Mouse (Mus musculus): ENCODE results near the gene Glyat. TPM values are rescaled to one million over a fixed set of nuclear protein-coding genes. Genes with fewer than 3 reads are reported as not detected.
"Not testable (repeated sequence)": the region's sequence is repeated elsewhere in the genome, so short reads cannot be mapped to it uniquely, and the experiment has no call there.

Gene Glyat
- polyA plus RNA-seq, 1 experiment from 2014 or later, result not detected

GRCm38 (mm10) chr19:12668601-12669000 is 35.5 kb downstream of the Glyat start:
- H3K9ac ChIP-seq (ENCODE audit: low read length); H3K4me1 ChIP-seq (ENCODE audit: control insufficient read depth, insufficient read depth, low read length); H3K4me2 ChIP-seq (ENCODE audit: low read depth); H3K9me3 ChIP-seq (ENCODE audit: control insufficient read depth, low read length); H3K27me3 ChIP-seq (ENCODE audit: control insufficient read depth, insufficient read depth, low read length); H3K4me3 ChIP-seq (ENCODE audit: low read depth, low read length); H3K27ac ChIP-seq (ENCODE audit: low read depth, low read length); H3K36me3 ChIP-seq (ENCODE audit: control insufficient read depth, insufficient read depth, low read length); ATAC-seq (ENCODE audit: insufficient read depth, low FRiP score, low TSS enrichment); DNase-seq (ENCODE audit: low spot score): not testable (repeated sequence)
- WGBS, result 93% methylated on average over 3 of the region's 3 CpGs

- no peak within 1 kb of the TSS for H3K4me2 ChIP-seq (ENCODE audit: low read depth)
- DNase-seq (ENCODE audit: low spot score) (no peak), ATAC-seq (ENCODE audit: insufficient read depth, low FRiP score, low TSS enrichment) (no peak)
- no peaks in the 10 kb centered on the region for H3K27me3 ChIP-seq (ENCODE audit: control insufficient read depth, insufficient read depth, low read length)
- H3K9me3 ChIP-seq (ENCODE audit: control insufficient read depth, low read length), result no peaks in the 10 kb centered on the region
- H3K27ac ChIP-seq (ENCODE audit: low read depth, low read length), result no peak within 1 kb of the TSS
- H3K36me3 ChIP-seq (ENCODE audit: control insufficient read depth, insufficient read depth, low read length), result no peaks in the 10 kb centered on the region
- H3K9ac ChIP-seq (ENCODE audit: low read length), result no peak within 1 kb of the TSS
- no peaks in the 10 kb centered on the region for H3K4me1 ChIP-seq (ENCODE audit: control insufficient read depth, insufficient read depth, low read length)
- no peak within 1 kb of the TSS for H3K4me3 ChIP-seq (ENCODE audit: low read depth, low read length)
Observed at GRCm38 (mm10) chr19:12670139-12670538, 37.0 kb downstream of the Glyat start, which contains the start of gene Olfr1442. Gene Olfr1442, plus strand, starts transcription at chr19:12670439.

- Histone ChIP-seq H3K4me1 (ENCODE audit: control insufficient read depth, insufficient read depth, low read length) (no peaks in the 10 kb centered on the region), H3K27me3 (ENCODE audit: control insufficient read depth, insufficient read depth, low read length) (no peaks in the 10 kb centered on the region), H3K9ac (ENCODE audit: low read length) (no peak overlapping the region), H3K9me3 (ENCODE audit: control insufficient read depth, low read length) (no peaks in the 10 kb centered on the region), H3K4me3 (ENCODE audit: low read depth, low read length) (no peak overlapping the region), H3K36me3 (ENCODE audit: control insufficient read depth, insufficient read depth, low read length) (no peaks in the 10 kb centered on the region), H3K4me2 (ENCODE audit: low read depth) (no peak overlapping the region), H3K27ac (ENCODE audit: low read depth, low read length) (no peak overlapping the region)
- ATAC-seq (ENCODE audit: insufficient read depth, low FRiP score, low TSS enrichment), result no peak
- 87% methylated on average over 4 of the region's 4 CpGs for WGBS
- DNase-seq (ENCODE audit: low spot score), result no peak
Observed at GRCm38 (mm10) chr19:12671051-12671450, 37.9 kb downstream of the Glyat start.

- Histone ChIP-seq H3K36me3 (ENCODE audit: control insufficient read depth, insufficient read depth, low read length) (no peaks in the 10 kb centered on the region), H3K4me1 (ENCODE audit: control insufficient read depth, insufficient read depth, low read length) (no peaks in the 10 kb centered on the region), H3K9ac (ENCODE audit: low read length) (no peak within 1 kb of the TSS), H3K27me3 (ENCODE audit: control insufficient read depth, insufficient read depth, low read length) (no peaks in the 10 kb centered on the region), H3K9me3 (ENCODE audit: control insufficient read depth, low read length) (no peaks in the 10 kb centered on the region), H3K4me2 (ENCODE audit: low read depth) (no peak within 1 kb of the TSS), H3K27ac (ENCODE audit: low read depth, low read length) (no peak within 1 kb of the TSS), H3K4me3 (ENCODE audit: low read depth, low read length) (no peak within 1 kb of the TSS)
- no peak for DNase-seq (ENCODE audit: low spot score)
- no peak for ATAC-seq (ENCODE audit: insufficient read depth, low FRiP score, low TSS enrichment)
- 71% methylated on average over 3 of the region's 3 CpGs for WGBS
Observed at GRCm38 (mm10) chr19:12677812-12678211, 44.7 kb downstream of the Glyat start, which contains the start of gene Olfr1443. Gene Olfr1443, plus strand, starts transcription at chr19:12678112.

DNA sequence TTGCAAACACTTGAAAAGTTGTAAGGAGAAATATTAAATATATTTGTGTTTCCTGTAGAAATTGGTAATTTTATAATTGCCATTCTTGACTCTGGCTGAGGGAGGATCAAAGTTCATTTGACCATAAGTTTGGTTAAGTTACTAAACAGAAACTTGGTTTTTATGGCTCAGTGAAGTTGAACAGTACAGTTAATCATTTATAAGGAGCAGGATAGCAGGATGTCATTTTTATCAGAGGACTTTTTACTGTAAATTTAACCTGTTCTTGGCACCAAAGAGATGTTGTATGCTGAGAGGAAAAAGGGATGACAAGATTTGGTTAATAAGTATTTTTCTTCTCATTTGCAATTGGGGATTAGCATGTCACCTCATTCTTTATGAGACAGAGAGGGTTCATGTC is 51.5 kb downstream of the Glyat start:
- ATAC-seq (ENCODE audit: insufficient read depth, low FRiP score, low TSS enrichment) (no peak), DNase-seq (ENCODE audit: low spot score) (no peak)
- no peak overlapping the region for H3K4me3 ChIP-seq (ENCODE audit: low read depth, low read length)
- no peaks in the 10 kb centered on the region for H3K4me1 ChIP-seq (ENCODE audit: control insufficient read depth, insufficient read depth, low read length)
- H3K27ac ChIP-seq (ENCODE audit: low read depth, low read length), result no peak overlapping the region
- no peaks in the 10 kb centered on the region for H3K27me3 ChIP-seq (ENCODE audit: control insufficient read depth, insufficient read depth, low read length)
- H3K36me3 ChIP-seq (ENCODE audit: control insufficient read depth, insufficient read depth, low read length), result no peaks in the 10 kb centered on the region
- no peaks in the 10 kb centered on the region for H3K9me3 ChIP-seq (ENCODE audit: control insufficient read depth, low read length)
- H3K9ac ChIP-seq (ENCODE audit: low read length), result no peak overlapping the region
- no peak overlapping the region for H3K4me2 ChIP-seq (ENCODE audit: low read depth)

- DNase-seq (ENCODE audit: low spot score), result no peak
- Histone ChIP-seq H3K9me3 (ENCODE audit: control insufficient read depth, low read length) (no peaks in the 10 kb centered on the region), H3K36me3 (ENCODE audit: control insufficient read depth, insufficient read depth, low read length) (no peaks in the 10 kb centered on the region), H3K27ac (ENCODE audit: low read depth, low read length) (no peak overlapping the region), H3K4me3 (ENCODE audit: low read depth, low read length) (no peak overlapping the region), H3K9ac (ENCODE audit: low read length) (no peak overlapping the region), H3K4me2 (ENCODE audit: low read depth) (no peak overlapping the region), H3K4me1 (ENCODE audit: control insufficient read depth, insufficient read depth, low read length) (no peaks in the 10 kb centered on the region), H3K27me3 (ENCODE audit: control insufficient read depth, insufficient read depth, low read length) (no peaks in the 10 kb centered on the region)
- ATAC-seq (ENCODE audit: insufficient read depth, low FRiP score, low TSS enrichment), result no peak
Observed at GRCm38 (mm10) chr19:12685231-12685630, 52.1 kb downstream of the Glyat start.

DNA sequence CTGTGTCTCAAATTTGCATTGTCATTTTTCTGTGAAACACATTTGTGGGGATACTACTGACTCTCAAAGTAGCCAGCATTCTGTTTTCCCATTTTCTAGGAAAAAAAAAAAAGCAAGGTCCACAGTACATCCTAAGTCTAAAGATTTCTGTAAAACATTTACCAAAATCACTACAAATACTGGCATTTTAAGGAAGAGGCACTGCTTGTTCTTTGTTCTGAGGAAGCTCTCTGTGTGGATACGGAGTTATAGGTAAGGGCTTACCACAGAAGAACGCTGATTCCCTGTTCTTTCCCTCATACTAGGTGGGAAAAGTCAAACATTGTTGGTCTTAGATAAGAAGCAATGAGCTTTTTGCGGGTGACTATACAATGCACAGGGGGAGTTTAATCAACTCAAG is 62.5 kb downstream of the Glyat start, which contains the start of gene Keg1:
Gene Keg1, plus strand, starts transcription at position 197 of the 400 bp plus-strand sequence.
- DNase-seq (ENCODE audit: low spot score) (no peak), ATAC-seq (ENCODE audit: insufficient read depth, low FRiP score, low TSS enrichment) (no peak)
- 83% methylated on average over 3 of the region's 3 CpGs for WGBS
- Histone ChIP-seq H3K4me3 (ENCODE audit: low read depth, low read length) (no peak within 1 kb of the TSS), H3K9me3 (ENCODE audit: control insufficient read depth, low read length) (no peaks in the 10 kb centered on the region), H3K27ac (ENCODE audit: low read depth, low read length) (no peak within 1 kb of the TSS), H3K9ac (ENCODE audit: low read length) (no peak within 1 kb of the TSS), H3K27me3 (ENCODE audit: control insufficient read depth, insufficient read depth, low read length) (no peaks in the 10 kb centered on the region), H3K4me2 (ENCODE audit: low read depth) (no peak within 1 kb of the TSS), H3K4me1 (ENCODE audit: control insufficient read depth, insufficient read depth, low read length) (no peaks in the 10 kb centered on the region), H3K36me3 (ENCODE audit: control insufficient read depth, insufficient read depth, low read length) (no peaks in the 10 kb centered on the region)

- Histone ChIP-seq H3K27me3 (ENCODE audit: control insufficient read depth, insufficient read depth, low read length) (no peaks in the 10 kb centered on the region), H3K9me3 (ENCODE audit: control insufficient read depth, low read length) (no peaks in the 10 kb centered on the region), H3K4me2 (ENCODE audit: low read depth) (no peak overlapping the region), H3K27ac (ENCODE audit: low read depth, low read length) (no peak overlapping the region), H3K4me3 (ENCODE audit: low read depth, low read length) (no peak overlapping the region), H3K36me3 (ENCODE audit: control insufficient read depth, insufficient read depth, low read length) (no peaks in the 10 kb centered on the region), H3K4me1 (ENCODE audit: control insufficient read depth, insufficient read depth, low read length) (no peaks in the 10 kb centered on the region), H3K9ac (ENCODE audit: low read length) (no peak overlapping the region)
- DNase-seq (ENCODE audit: low spot score) (no peak), ATAC-seq (ENCODE audit: insufficient read depth, low FRiP score, low TSS enrichment) (no peak)
Observed at GRCm38 (mm10) chr19:12696221-12696620, 63.1 kb downstream of the Glyat start.

Data from neural tube, embryonic 11.5 days (tissue).